Mouse (Mus musculus): ENCODE measurements around the gene Tmem74b. TPM values are rescaled to one million over a fixed set of nuclear protein-coding genes. Genes with fewer than 3 reads are reported as not detected.

Tmem74b gene
- total RNA-seq, 4 experiments from 2014 or later, result 0.65 to 1.4 (median 1.1) TPM

GRCm38 (mm10) chr2:151742084-151742483, 40.3 kb downstream of the Tmem74b start:
- no peak for DNase-seq

GRCm38 (mm10) chr2:151742850-151743679, 41.3 kb downstream of the Tmem74b start:
- DNase-seq, result no peak

GRCm38 (mm10) chr2:151743845-151744244, 42.0 kb downstream of the Tmem74b start, which contains the start of gene Psmf1:
TSS of gene Psmf1 (minus strand) at chr2:151744186.
- DNase-seq, result no peak

- peak; percentile 27 for DNase-seq
Measured at GRCm38 (mm10) chr2:151747847-151748705, 46.3 kb downstream of the Tmem74b start.

GRCm38 (mm10) chr2:151751330-151751729, 49.5 kb downstream of the Tmem74b start:
- no peak for DNase-seq

GRCm38 (mm10) chr2:151756277-151757061, 54.7 kb downstream of the Tmem74b start:
- DNase-seq, result no peak

- no peak for DNase-seq
Measured at GRCm38 (mm10) chr2:151757451-151757850, 55.6 kb downstream of the Tmem74b start.

- no peak for DNase-seq
Measured at GRCm38 (mm10) chr2:151758806-151759353, 57.1 kb downstream of the Tmem74b start.

Other genes starting within 250 kb of the Tmem74b start
- gene 4921509C19Rik, start 225.9 kb upstream of the Tmem74b start, total RNA-seq (2022), result not detected
- 100 to 1,000 TPM; 149 to 160 (median 153) TPM for gene Nsfl1c, start 207.8 kb upstream of the Tmem74b start, total RNA-seq (2022)
- 100 to 1,000 TPM; 231 to 315 (median 255) TPM for gene Fkbp1a, start 159.5 kb upstream of the Tmem74b start, total RNA-seq (2022)
- 1 to 10 TPM; 1.1 to 1.8 (median 1.3) TPM for gene Sdcbp2, start 129.4 kb upstream of the Tmem74b start, total RNA-seq (2022)
- gene Snph, start 69.4 kb upstream of the Tmem74b start, total RNA-seq (2022), result 10 to 100 TPM; 12.5 to 39.1 (median 22.8) TPM
- gene Rad21l, start 33.5 kb upstream of the Tmem74b start, total RNA-seq (2022), result under 1 TPM in 1 of 4 experiments, not detected in 3; 0.17 TPM
- gene Psmf1, start 42.2 kb downstream of the Tmem74b start, total RNA-seq (2022), result 10 to 100 TPM; 37.2 to 41.8 (median 39.0) TPM
- gene Rspo4, start 140.9 kb downstream of the Tmem74b start, total RNA-seq (2022), result under 1 TPM in 2 of 4 experiments, not detected in 2; 0.10 to 0.96 TPM
- gene Angpt4, start 209.2 kb downstream of the Tmem74b start, total RNA-seq (2022), result 1 to 10 TPM in 2 of 4 experiments, under 1 TPM in 2; 0.29 to 1.1 (median 0.89) TPM

Measured in adrenal gland, adult 8-10 months (tissue).